Mouse (Mus musculus) hindbrain, embryonic 16.5 days (tissue): ENCODE data around the gene Mknk1. TPM values are rescaled to one million over a fixed set of nuclear protein-coding genes. Genes with fewer than 3 reads are reported as not detected.
A peak's percentile ranks its signal among the peaks of the same experiment; 100 is the strongest.

Experiments
- ATAC-seq: fragments of 200-750 bp; cut with Nextera tagmentation; 2 replicates; pipeline ENCODE4 v1.8.0; 2017; ENCODE audit warnings: moderate TSS enrichment, moderate library complexity
- H3K27ac ChIP-seq: fragments of 300-500 bp; sonication (generic); 2 replicates; pipeline ENCODE4 v1.5.1; 2014; ENCODE audit warnings: low read depth, mild to moderate bottlenecking, control low read depth, low read length, moderate library complexity
- H3K27me3 ChIP-seq: fragments of 300-500 bp; sonication (generic); replicated peaks from 2 replicates; pipeline ENCODE4 v1.6.1; 2014; ENCODE audit warnings: low read length; ENCODE audit not compliant: control insufficient read depth, insufficient read depth
- H3K36me3 ChIP-seq: fragments of 300-500 bp; sonication (generic); 2 replicates; pipeline ENCODE4 v1.6.1; 2014; ENCODE audit warnings: mild to moderate bottlenecking, low read length, moderate library complexity, mixed read lengths; ENCODE audit not compliant: control insufficient read depth, insufficient read depth
- H3K4me1 ChIP-seq: fragments of 300-500 bp; sonication (generic); 2 replicates; pipeline ENCODE4 v1.6.1; 2014; ENCODE audit warnings: low read depth, low read length; ENCODE audit not compliant: control insufficient read depth, insufficient read depth
- H3K4me2 ChIP-seq: fragments of 300-500 bp; sonication (generic); 2 replicates; pipeline ENCODE4 v1.6.1; 2014; ENCODE audit warnings: mild to moderate bottlenecking, low read length, control low read depth, moderate library complexity
- H3K4me3 ChIP-seq: fragments of 300-500 bp; sonication (generic); 2 replicates; pipeline ENCODE4 v1.5.1; 2014; ENCODE audit warnings: mild to moderate bottlenecking, low read length, control low read depth, moderate library complexity
- H3K9ac ChIP-seq: fragments of 300-500 bp; sonication (generic); 2 replicates; pipeline ENCODE4 v1.6.1; 2014; ENCODE audit warnings: low read depth, mild to moderate bottlenecking, control low read depth, low read length, moderate library complexity
- H3K9me3 ChIP-seq: fragments of 300-500 bp; sonication (generic); 2 replicates; pipeline ENCODE4 v1.6.1; 2014; ENCODE audit warnings: mild to moderate bottlenecking, low read length, moderate library complexity; ENCODE audit not compliant: control insufficient read depth
- WGBS: fragments of 180-500 bp; shearing (Covaris S2); extraction: QIAGEN DNeasy Blood & Tissue Kit; methylation state at CpG from one replicate; pipeline ENCODE4 v1.1.7; 2014; 5-methylcytosine and 5-hydroxymethylcytosine counted together
- polyA plus RNA-seq: library from polyadenylated mRNA; unstranded; fragments of >200 nt; fragmentation: Nextera tagmentation; extraction: Ambion mirVana; gene quantifications from 2 replicates; pipeline ENCODE4 v1.2.1, GENCODE M21; 2015

Mknk1 gene
- polyA plus RNA-seq, 1 experiment from 2014 or later = 22.3 TPM

GRCm38 (mm10) chr4:115832040-115832439 lies 7.0 kb upstream of the Mknk1 start:
- ATAC-seq = no peak
- 61% methylated on average over 2 of the region's 2 CpGs for WGBS

DNA sequence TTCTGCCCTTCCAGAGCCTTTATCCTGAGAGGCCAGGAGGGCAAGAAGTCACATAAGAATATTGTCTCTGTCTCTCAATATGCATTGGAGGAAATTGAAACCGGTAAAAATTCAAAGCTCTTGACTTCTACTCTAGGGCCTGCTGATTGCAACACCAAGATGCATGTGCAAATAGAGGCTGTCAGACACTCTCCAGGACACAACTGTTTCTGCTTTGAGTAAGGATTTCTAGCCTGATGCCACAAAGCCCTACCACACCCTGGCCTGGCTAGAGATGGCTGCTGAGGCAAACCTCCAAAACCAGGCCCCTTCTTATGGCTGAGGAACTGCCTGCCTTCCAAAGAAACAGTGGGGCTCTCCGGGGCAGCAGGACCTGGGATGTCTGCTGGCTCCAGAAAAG lies 3.4 kb upstream of the Mknk1 start:
- Histone ChIP-seq H3K9ac (no peak overlapping the region), H3K36me3 (no peaks in the 10 kb centered on the region; the same call in 1 of the 2 replicates), H3K27ac (no peak overlapping the region), H3K9me3 (no peaks in the 10 kb centered on the region), H3K4me2 (no peak overlapping the region), H3K4me3 (no peak overlapping the region), H3K4me1 (no peaks in the 10 kb centered on the region; the same call in 1 of the 2 replicates), H3K27me3 (no peaks in the 10 kb centered on the region)
- 70% methylated on average over 2 of the region's 2 CpGs for WGBS
- no peak for ATAC-seq

More at GRCm38 (mm10) chr4:115832040-115832439, 7.0 kb upstream of the Mknk1 start:
- H3K9me3 ChIP-seq = no peaks in the 10 kb centered on the region
- no peak overlapping the region for H3K4me2 ChIP-seq
- H3K4me3 ChIP-seq = no peak overlapping the region
- no peaks in the 10 kb centered on the region for H3K27me3 ChIP-seq
- H3K4me1 ChIP-seq = peaks cover 6% of the 10 kb centered on the region
- H3K9ac ChIP-seq = no peak overlapping the region
- H3K27ac ChIP-seq = no peak overlapping the region
- no peaks in the 10 kb centered on the region; the same call in 1 of the 2 replicates for H3K36me3 ChIP-seq

GRCm38 (mm10) chr4:115838196-115838595 lies 802 bp upstream of the Mknk1 start:
- Histone ChIP-seq H3K9me3 (no peaks in the 10 kb centered on the region), H3K4me2 (peak overlapping the region; percentile 71; the same call in 1 of the 2 replicates), H3K27ac (no peak overlapping the region), H3K27me3 (no peaks in the 10 kb centered on the region), H3K36me3 (no peaks in the 10 kb centered on the region; the same call in 1 of the 2 replicates), H3K9ac (no peak overlapping the region), H3K4me3 (no peak overlapping the region), H3K4me1 (no peaks in the 10 kb centered on the region; the same call in 1 of the 2 replicates)
- WGBS = 75% methylated on average over 4 of the region's 4 CpGs
- ATAC-seq = no peak

DNA sequence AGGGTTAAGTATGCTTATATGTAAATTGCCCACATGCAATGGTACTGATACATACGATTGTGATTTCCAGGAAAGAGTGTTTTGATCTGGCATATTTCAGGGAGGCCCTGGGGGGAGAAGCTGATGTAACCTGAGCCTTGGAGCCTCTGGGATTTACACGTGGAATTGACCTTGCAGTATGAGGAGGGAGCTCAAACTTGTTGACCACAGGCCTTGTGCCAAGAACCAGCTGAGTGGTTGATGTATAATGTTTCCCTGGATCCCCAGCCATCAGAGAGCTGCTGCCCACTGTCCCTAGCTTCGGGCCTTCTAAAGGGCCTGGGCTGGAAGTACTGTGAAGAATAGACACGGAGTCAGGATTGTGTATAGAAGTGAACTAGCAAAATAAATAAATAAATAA lies 958 bp downstream of the Mknk1 start:
- H3K27ac ChIP-seq = no peak overlapping the region
- no peaks in the 10 kb centered on the region for H3K27me3 ChIP-seq
- H3K4me3 ChIP-seq = peak overlapping the region; percentile 61; the same call in 1 of the 2 replicates
- 61% methylated on average over 4 of the region's 4 CpGs for WGBS
- H3K4me1 ChIP-seq = no peaks in the 10 kb centered on the region; the same call in 1 of the 2 replicates
- no peaks in the 10 kb centered on the region for H3K36me3 ChIP-seq
- no peaks in the 10 kb centered on the region for H3K9me3 ChIP-seq
- no peak for ATAC-seq
- no peak overlapping the region for H3K9ac ChIP-seq
- H3K4me2 ChIP-seq = peak overlapping the region; percentile 71

- Histone ChIP-seq H3K27me3 (no peaks in the 10 kb centered on the region), H3K27ac (no peak overlapping the region), H3K4me1 (no peaks in the 10 kb centered on the region; the same call in 1 of the 2 replicates), H3K4me2 (no peak overlapping the region), H3K9me3 (no peaks in the 10 kb centered on the region), H3K4me3 (no peak overlapping the region), H3K9ac (no peak overlapping the region), H3K36me3 (no peaks in the 10 kb centered on the region)
- WGBS = 87% methylated on average over 4 of the region's 4 CpGs
- no peak for ATAC-seq
Measured at GRCm38 (mm10) chr4:115840842-115841241, 1.8 kb downstream of the Mknk1 start.

- Histone ChIP-seq H3K9me3 (no peaks in the 10 kb centered on the region), H3K4me2 (no peak overlapping the region), H3K9ac (no peak overlapping the region), H3K27me3 (no peaks in the 10 kb centered on the region), H3K4me3 (no peak overlapping the region), H3K27ac (no peak overlapping the region), H3K4me1 (no peaks in the 10 kb centered on the region), H3K36me3 (no peaks in the 10 kb centered on the region; the same call in 1 of the 2 replicates)
- no peak for ATAC-seq
- 52% methylated on average over 2 of the region's 2 CpGs for WGBS
Measured at GRCm38 (mm10) chr4:115846656-115847055, 7.7 kb downstream of the Mknk1 start.

DNA sequence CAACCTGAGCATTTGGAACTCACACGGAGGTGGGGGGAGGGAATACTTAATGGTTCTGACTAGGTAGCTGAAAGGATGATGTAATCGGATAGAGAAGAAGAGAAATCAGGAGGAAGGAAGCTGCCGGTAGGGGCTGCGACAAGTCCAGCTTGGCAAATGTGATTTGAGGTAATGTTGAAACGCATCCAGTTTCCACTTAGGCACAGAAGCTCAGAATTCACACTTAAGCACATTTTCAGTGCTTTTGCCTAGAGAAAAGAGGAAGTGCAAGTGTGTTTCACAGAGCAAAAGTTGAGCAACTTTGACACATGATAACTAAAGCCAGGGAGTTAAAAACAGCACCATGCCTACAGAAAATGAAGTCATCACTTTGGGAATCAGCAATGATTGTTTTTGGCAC lies 8.4 kb downstream of the Mknk1 start:
- Histone ChIP-seq H3K36me3 (no peaks in the 10 kb centered on the region; the same call in 1 of the 2 replicates), H3K27ac (no peak overlapping the region), H3K4me2 (no peak overlapping the region), H3K9me3 (no peaks in the 10 kb centered on the region), H3K9ac (no peak overlapping the region), H3K4me1 (no peaks in the 10 kb centered on the region), H3K27me3 (no peaks in the 10 kb centered on the region), H3K4me3 (no peak overlapping the region)
- ATAC-seq = no peak
- 66% methylated on average over 5 of the region's 5 CpGs for WGBS

- ATAC-seq = no peak
- H3K27ac ChIP-seq = no peak overlapping the region
- no peaks in the 10 kb centered on the region for H3K4me1 ChIP-seq
- H3K4me3 ChIP-seq = no peak overlapping the region
- H3K36me3 ChIP-seq = no peaks in the 10 kb centered on the region; the same call in 1 of the 2 replicates
- no peaks in the 10 kb centered on the region for H3K9me3 ChIP-seq
- no peak overlapping the region for H3K9ac ChIP-seq
- no peak overlapping the region for H3K4me2 ChIP-seq
- H3K27me3 ChIP-seq = no peaks in the 10 kb centered on the region
- WGBS = 95% methylated on average over 1 of the region's 1 CpGs
Measured at GRCm38 (mm10) chr4:115848083-115848482, 9.1 kb downstream of the Mknk1 start.

- Histone ChIP-seq H3K27me3 (no peaks in the 10 kb centered on the region), H3K9ac (no peak overlapping the region), H3K36me3 (no peaks in the 10 kb centered on the region; the same call in 1 of the 2 replicates), H3K4me3 (no peak overlapping the region), H3K4me2 (no peak overlapping the region), H3K9me3 (no peaks in the 10 kb centered on the region), H3K4me1 (no peaks in the 10 kb centered on the region), H3K27ac (no peak overlapping the region)
- WGBS = 71% methylated on average over 8 of the region's 8 CpGs
- no peak for ATAC-seq
Measured at GRCm38 (mm10) chr4:115848990-115849677, 10.1 kb downstream of the Mknk1 start.
